Mouse (Mus musculus) cerebellum, adult 9-11 months (tissue): ENCODE data around the gene Map7d3.

Experiments used
- DNase-seq: peaks from one replicate; pipeline ENCODE4 v3.0.0; 2022

Map7d3 gene

GRCm38 (mm10) chrX:56821765-56822603 is at the start of gene Map7d3:
Gene Map7d3, minus strand, starts transcription at chrX:56822326.
- no peak for DNase-seq

GRCm38 (mm10) chrX:56869863-56870262 is 47.7 kb upstream of the Map7d3 start, which contains the start of gene Adgrg4:
Gene Adgrg4, plus strand, starts transcription at chrX:56870163.
- no peak for DNase-seq

GRCm38 (mm10) chrX:56841255-56841654 is 19.1 kb upstream of the Map7d3 start:
- DNase-seq, result no peak

- no peak for DNase-seq
These were observed 17.2 kb upstream of the Map7d3 start for GRCm38 (mm10) chrX:56839369-56839768.

GRCm38 (mm10) chrX:56835842-56836241 is 13.7 kb upstream of the Map7d3 start:
- no peak for DNase-seq

GRCm38 (mm10) chrX:56827492-56827891 is 5.4 kb upstream of the Map7d3 start:
- no peak for DNase-seq

GRCm38 (mm10) chrX:56791268-56791667 is 30.9 kb downstream of the Map7d3 start:
- peak; percentile 50 for DNase-seq

GRCm38 (mm10) chrX:56790591-56790990 is 31.5 kb downstream of the Map7d3 start:
- no peak for DNase-seq

- DNase-seq, result no peak
These were observed 34.6 kb downstream of the Map7d3 start for GRCm38 (mm10) chrX:56787486-56787885.

GRCm38 (mm10) chrX:56786281-56787061 is 35.7 kb downstream of the Map7d3 start:
- DNase-seq, result no peak

- DNase-seq, result no peak
These were observed 48.8 kb downstream of the Map7d3 start for GRCm38 (mm10) chrX:56773329-56773728.

GRCm38 (mm10) chrX:56771751-56772150 is 50.4 kb downstream of the Map7d3 start:
- no peak for DNase-seq

GRCm38 (mm10) chrX:56769838-56770237 is 52.3 kb downstream of the Map7d3 start:
- DNase-seq, result no peak

GRCm38 (mm10) chrX:56760257-56760760 is 61.8 kb downstream of the Map7d3 start:
- no peak for DNase-seq

GRCm38 (mm10) chrX:56756352-56756751 is 65.8 kb downstream of the Map7d3 start:
- no peak for DNase-seq

- no peak for DNase-seq
These were observed 66.5 kb downstream of the Map7d3 start for GRCm38 (mm10) chrX:56755646-56756045.

- DNase-seq, result peak; percentile 68
These were observed 68.5 kb downstream of the Map7d3 start for GRCm38 (mm10) chrX:56753317-56754289.

GRCm38 (mm10) chrX:56752144-56752543 is 70.0 kb downstream of the Map7d3 start:
- no peak for DNase-seq

- DNase-seq, result no peak
These were observed 70.6 kb downstream of the Map7d3 start for GRCm38 (mm10) chrX:56751536-56751935.
